Comparison of ENCODE assay signal across 8 mouse cellular contexts in genomic region chrX:42359381-42360172, GRCm38 (mm10).
A peak's percentile ranks its signal among the peaks of the same experiment; 100 is the strongest.
DNase-seq lines count a peak whose midpoint lies in the region; ATAC-seq and TF ChIP-seq lines count a peak whose summit lies in the region.
"Had no signal": no experiment of that assay in that cellular context is flagged by ENCODE, and none has a peak within 500 bp of the region (broad histone marks: within the 10 kb centered on the region; RNA-seq: fewer than 3 reads in every experiment).

No protein-coding gene starts in this region.

- H3K27me3 ChIP-seq in lung, embryonic 14.5 days (ENCODE audit: insufficient read depth, low read length), result no peaks in the 10 kb centered on the region
- H3K27me3 ChIP-seq in forebrain, embryonic 16.5 days (replicated peaks; ENCODE audit: control insufficient read depth, insufficient read depth, low read length), result no peaks in the 10 kb centered on the region
- H3K27me3 ChIP-seq in liver, embryonic 12.5 days (replicated peaks), result peaks cover 10% of the 10 kb centered on the region
- no peaks in the 10 kb centered on the region for H3K27me3 ChIP-seq in stomach, embryonic 14.5 days (ENCODE audit: control insufficient read depth, insufficient read depth, low read length)

- H3K4me1 ChIP-seq in lung, embryonic 14.5 days (ENCODE audit: insufficient read depth), result no peaks in the 10 kb centered on the region
- H3K4me1 ChIP-seq in forebrain, embryonic 16.5 days (replicated peaks; ENCODE audit: control insufficient read depth, insufficient read depth, low read length), result peaks cover 8% of the 10 kb centered on the region
- H3K4me1 ChIP-seq in liver, embryonic 12.5 days, result no peaks in the 10 kb centered on the region
- no peaks in the 10 kb centered on the region for H3K4me1 ChIP-seq in stomach, embryonic 14.5 days (ENCODE audit: control insufficient read depth, insufficient read depth, low read length)

- 34% methylated on average over 12 of the region's 12 CpGs for WGBS in lung, embryonic 14.5 days
- WGBS in forebrain, embryonic 16.5 days, result 21% methylated on average over 8 of the region's 12 CpGs
- WGBS in liver, embryonic 12.5 days (ENCODE audit: insufficient replicate concordance), result 51% methylated on average over 9 of the region's 12 CpGs
- 42% methylated on average over 12 of the region's 12 CpGs for WGBS in stomach, embryonic 14.5 days

- 0 out of 2 replicates have a peak, but pooled peaks have one; percentile 28 for ATAC-seq in lung, embryonic 14.5 days (ENCODE audit: insufficient read depth)
- peak; percentile 20 for ATAC-seq in forebrain, embryonic 16.5 days
- ATAC-seq in liver, embryonic 12.5 days, result no peak
- no peak for ATAC-seq in stomach, embryonic 14.5 days (ENCODE audit: insufficient number of reproducible peaks, insufficient read depth, low FRiP score, low read depth)

- peak; percentile 28 for DNase-seq in lung, embryonic 14.5 days
- no peak for DNase-seq in lung, postnatal 14 days
- no peak for DNase-seq in right cerebral cortex, adult 18-20 months
- DNase-seq in adrenal gland, adult 8-10 months, result no peak
- DNase-seq: heart, adult 11 months had no signal

- H3K4me2 ChIP-seq in lung, embryonic 14.5 days, result peak overlapping the region; percentile 54; the same call in 1 of the 2 replicates
- no peak overlapping the region; the same call in 1 of the 2 replicates for H3K4me2 ChIP-seq in forebrain, embryonic 16.5 days (ENCODE audit: low read length)
- H3K4me2 ChIP-seq in liver, embryonic 12.5 days, result peak overlapping the region; percentile 44
- H3K4me2 ChIP-seq in stomach, embryonic 14.5 days (replicated peaks; ENCODE audit: low read depth, low read length), result peak overlapping the region; percentile 39; the same call in 1 of the 2 replicates

- TF ChIP-seq CTCF in lung, embryonic 14.5 days (IDR thresholded peaks at IDR 0.05; ENCODE audit: low read depth), result no peak

- no peaks in the 10 kb centered on the region for H3K9me3 ChIP-seq in lung, embryonic 14.5 days (ENCODE audit: low read depth, low read length)
- no peaks in the 10 kb centered on the region for H3K9me3 ChIP-seq in forebrain, embryonic 16.5 days (ENCODE audit: control insufficient read depth, low read length)
- H3K9me3 ChIP-seq in liver, embryonic 12.5 days (replicated peaks), result no peaks in the 10 kb centered on the region
- no peaks in the 10 kb centered on the region for H3K9me3 ChIP-seq in stomach, embryonic 14.5 days (ENCODE audit: control insufficient read depth, low read depth, low read length)

- H3K9ac ChIP-seq in lung, embryonic 14.5 days, result no peak overlapping the region
- H3K9ac ChIP-seq in forebrain, embryonic 16.5 days (replicated peaks; ENCODE audit: low read depth, low read length), result no peak overlapping the region
- no peak overlapping the region for H3K9ac ChIP-seq in liver, embryonic 12.5 days
- H3K9ac ChIP-seq in stomach, embryonic 14.5 days (replicated peaks; ENCODE audit: low read depth, low read length), result no peak overlapping the region

- H3K27ac ChIP-seq in lung, embryonic 14.5 days (ENCODE audit: low read depth), result no peak overlapping the region
- peak overlapping the region; percentile 71 for H3K27ac ChIP-seq in forebrain, embryonic 16.5 days (ENCODE audit: low read length)
- no peak overlapping the region for H3K27ac ChIP-seq in liver, embryonic 12.5 days
- no peak overlapping the region for H3K27ac ChIP-seq in stomach, embryonic 14.5 days (ENCODE audit: low read length)

- H3K36me3 ChIP-seq in lung, embryonic 14.5 days (ENCODE audit: insufficient read depth), result no peaks in the 10 kb centered on the region
- no peaks in the 10 kb centered on the region for H3K36me3 ChIP-seq in forebrain, embryonic 16.5 days (ENCODE audit: control insufficient read depth, insufficient read depth)
- no peaks in the 10 kb centered on the region for H3K36me3 ChIP-seq in liver, embryonic 12.5 days
- H3K36me3 ChIP-seq in stomach, embryonic 14.5 days (ENCODE audit: control insufficient read depth, insufficient read depth, low read length), result no peaks in the 10 kb centered on the region

- H3K4me3 ChIP-seq in lung, embryonic 14.5 days (ENCODE audit: low read depth, low read length), result no peak overlapping the region
- no peak overlapping the region for H3K4me3 ChIP-seq in forebrain, embryonic 16.5 days (replicated peaks; ENCODE audit: low read length)
- no peak overlapping the region for H3K4me3 ChIP-seq in liver, embryonic 12.5 days
- H3K4me3 ChIP-seq in stomach, embryonic 14.5 days (ENCODE audit: low read depth, low read length), result peak overlapping the region; percentile 8; the same call in 1 of the 2 replicates

Comparison
In these comparisons a context has a peak if more than half of its experiments do, and no peak if none do; other contexts are left out.
1. ATAC-seq: peak in lung, embryonic 14.5 days (single experiment) and forebrain, embryonic 16.5 days (single experiment); none in liver, embryonic 12.5 days (single experiment) and stomach, embryonic 14.5 days (single experiment).